Mouse (Mus musculus): ENCODE measurements at regions not wholly inside any gene's neighbourhood (a gene's known extent, or its start where the extent isn't known, plus 50 kb on each side); places are given as distances from the start of the nearest gene placed in this dataset.
A peak's percentile ranks its signal among the peaks of the same experiment; 100 is the strongest.

GRCm38 (mm10) chr1:152169508-152169907 is 79.6 kb upstream of the 1700025G04Rik start:
- DNase-seq (ENCODE audit: low spot score in 2 of 2), result no peak

- peak; percentile 84 to 90 for DNase-seq (ENCODE audit: low spot score in 2 of 2)
Measured at GRCm38 (mm10) chr1:152168284-152168683, 78.4 kb upstream of the 1700025G04Rik start.

- DNase-seq (ENCODE audit: low spot score in 2 of 2), result peak in 1 of 2 experiments; percentile 9
Measured at GRCm38 (mm10) chr1:152167716-152168115, 77.8 kb upstream of the 1700025G04Rik start.

- no peak for DNase-seq (ENCODE audit: low spot score in 2 of 2)
Measured at GRCm38 (mm10) chr1:152165490-152165905, 75.6 kb upstream of the 1700025G04Rik start.

GRCm38 (mm10) chr1:152164843-152165489 is 75.0 kb upstream of the 1700025G04Rik start:
- no peak for DNase-seq (ENCODE audit: low spot score in 2 of 2)

GRCm38 (mm10) chr1:152164212-152164611 is 74.3 kb upstream of the 1700025G04Rik start:
- DNase-seq (ENCODE audit: low spot score in 2 of 2), result no peak

- no peak for DNase-seq (ENCODE audit: low spot score in 2 of 2)
Measured at GRCm38 (mm10) chr1:152152474-152152873, 62.5 kb upstream of the 1700025G04Rik start.

GRCm38 (mm10) chr1:152148731-152149130 is 58.8 kb upstream of the 1700025G04Rik start:
- no peak for DNase-seq (ENCODE audit: low spot score in 2 of 2)

- DNase-seq (ENCODE audit: low spot score in 2 of 2), result peak in 1 of 2 experiments; percentile 32
Measured at GRCm38 (mm10) chr1:152140175-152140574, 50.2 kb upstream of the 1700025G04Rik start.
